Mouse (Mus musculus) MEL (cell line): Measurements from ENCODE around the gene C1qc. TPM values are rescaled to one million over a fixed set of nuclear protein-coding genes. Genes with fewer than 3 reads are reported as not detected.

ENCODE experiments used
- DNase-seq: peaks from one replicate; pipeline ENCODE4 v3.0.0; 2011; ENCODE audit warnings: low read depth, low spot score
- H3K27ac ChIP-seq: 2 replicates; pipeline ENCODE4 v1.5.1; 2012; ENCODE audit warnings: low read depth, mild to moderate bottlenecking, control low read depth, low read length, moderate library complexity; ENCODE audit not compliant: control insufficient read depth
- H3K27me3 ChIP-seq, 2 experiments: fragments of 150-350 bp in 1 of 2; sonication (generic) in 1 of 2; 2 replicates each; pipeline ENCODE4 v1.6.1; 2012; ENCODE audit warnings: low read length in 2 of 2, mild to moderate bottlenecking in 2 of 2, improper control_type of control experiment in 1 of 2, moderate library complexity in 1 of 2; ENCODE audit not compliant: insufficient read depth in 2 of 2, control insufficient read depth in 1 of 2
- H3K36me3 ChIP-seq, 2 experiments: 2 replicates each; pipeline ENCODE4 v1.6.1; 2012 to 2014; ENCODE audit warnings: low read length in 2 of 2, improper control_type of control experiment in 1 of 2, inconsistent platforms in 1 of 2, mild to moderate bottlenecking in 1 of 2; ENCODE audit not compliant: insufficient read depth in 2 of 2, control insufficient read depth in 1 of 2
- H3K4me1 ChIP-seq, 2 experiments: fragments of 150-350 bp in 1 of 2; sonication (generic) in 1 of 2; 2 replicates each; pipeline ENCODE4 v1.6.1; 2012; ENCODE audit warnings: low read length in 2 of 2, improper control_type of control experiment in 1 of 2, mild to moderate bottlenecking in 1 of 2; ENCODE audit not compliant: insufficient read depth in 2 of 2, control insufficient read depth in 1 of 2
- H3K4me3 ChIP-seq, 2 experiments: fragments of 150-350 bp in 1 of 2; sonication (generic) in 1 of 2; 2 replicates each; pipeline ENCODE4 v1.5.1; 2012; ENCODE audit warnings: low read depth in 2 of 2, low read length in 2 of 2, mild to moderate bottlenecking in 2 of 2, moderate library complexity in 2 of 2, control low read depth in 1 of 2, improper control_type of control experiment in 1 of 2; ENCODE audit not compliant: control insufficient read depth in 1 of 2, insufficient read depth in 1 of 2
- H3K79me2 ChIP-seq: 2 replicates; pipeline ENCODE4 v1.6.1; 2012; ENCODE audit warnings: mild to moderate bottlenecking, low read length, moderate library complexity; ENCODE audit not compliant: control insufficient read depth, poor library complexity, insufficient read depth
- H3K9ac ChIP-seq: 2 replicates; pipeline ENCODE4 v1.6.1; 2012; ENCODE audit warnings: low read depth, mild to moderate bottlenecking, control low read depth, low read length, moderate library complexity; ENCODE audit not compliant: control insufficient read depth, poor library complexity, severe bottlenecking
- H3K9me3 ChIP-seq: fragments of 150-350 bp; sonication (generic); replicated peaks from 2 replicates; pipeline ENCODE4 v1.6.1; 2012; ENCODE audit warnings: mild to moderate bottlenecking, low read length, improper control_type of control experiment, moderate library complexity; ENCODE audit not compliant: insufficient read depth
- BHLHE40 ChIP-seq: IDR thresholded peaks from 2 replicates; pipeline ENCODE4 v1.6.1; 2012; ENCODE audit warnings: low read depth, mild to moderate bottlenecking, inconsistent platforms, low read length, improper control_type of control experiment, borderline replicate concordance
- CHD1 ChIP-seq: IDR thresholded peaks from 2 replicates; pipeline ENCODE4 v1.6.1; 2012; ENCODE audit warnings: low read depth, mild to moderate bottlenecking, inconsistent platforms, low read length, improper control_type of control experiment
- CHD2 ChIP-seq: IDR thresholded peaks from 2 replicates; pipeline ENCODE4 v1.6.1; 2011; ENCODE audit warnings: low read length, improper control_type of control experiment
- CTCF ChIP-seq, 3 experiments: IDR thresholded peaks in 2 of 3; conservative IDR thresholded peaks in 1 of 3; 2 replicates each; pipeline ENCODE4 v1.5.1; 2011 to 2012; ENCODE audit warnings: low read length in 3 of 3, low read depth in 2 of 3, mild to moderate bottlenecking in 2 of 3, improper control_type of control experiment in 1 of 3, inconsistent platforms in 1 of 3, mixed read lengths in 1 of 3, moderate library complexity in 1 of 3; ENCODE audit not compliant: control insufficient read depth in 1 of 3, insufficient read depth in 1 of 3, poor library complexity in 1 of 3, severe bottlenecking in 1 of 3
- E2F4 ChIP-seq: IDR thresholded peaks from 2 replicates; pipeline ENCODE4 v1.6.1; 2011; ENCODE audit warnings: low read depth, low read length, improper control_type of control experiment, borderline replicate concordance
- ELF1 ChIP-seq: IDR thresholded peaks from 2 replicates; pipeline ENCODE4 v1.6.1; 2014; ENCODE audit warnings: low read depth, mild to moderate bottlenecking, inconsistent platforms, low read length, improper control_type of control experiment, moderate library complexity
- EP300 ChIP-seq, 2 experiments: IDR thresholded peaks; 2 replicates each; pipeline ENCODE4 v1.6.1; 2011; ENCODE audit warnings: improper control_type of control experiment in 2 of 2, low read length in 2 of 2, low read depth in 1 of 2, mild to moderate bottlenecking in 1 of 2
- GABPA ChIP-seq: IDR thresholded peaks from 2 replicates; pipeline ENCODE4 v1.6.1; 2012; ENCODE audit warnings: low read depth, mild to moderate bottlenecking, inconsistent platforms, low read length, improper control_type of control experiment, moderate library complexity
- GATA1 ChIP-seq: IDR thresholded peaks from 2 replicates; pipeline ENCODE4 v1.6.1; 2011; ENCODE audit warnings: low read depth, low read length, improper control_type of control experiment
- MAFK ChIP-seq: IDR thresholded peaks from 2 replicates; pipeline ENCODE4 v1.6.1; 2011; ENCODE audit warnings: low read depth, mild to moderate bottlenecking, low read length, improper control_type of control experiment, borderline replicate concordance
- MAX ChIP-seq: IDR thresholded peaks from 2 replicates; pipeline ENCODE4 v1.6.1; 2011; ENCODE audit warnings: low read length, improper control_type of control experiment
- MXI1 ChIP-seq: IDR thresholded peaks from 2 replicates; pipeline ENCODE4 v1.6.1; 2011; ENCODE audit warnings: mild to moderate bottlenecking, low read depth, low read length, improper control_type of control experiment
- MYB ChIP-seq: IDR thresholded peaks from 2 replicates; pipeline ENCODE4 v1.6.1; 2011; ENCODE audit warnings: mild to moderate bottlenecking, low read depth, low read length, improper control_type of control experiment
- MYC ChIP-seq: IDR thresholded peaks from 2 replicates; pipeline ENCODE4 v1.6.1; 2011; ENCODE audit warnings: low read depth, mild to moderate bottlenecking, low read length, improper control_type of control experiment, moderate library complexity
- NELFE ChIP-seq: IDR thresholded peaks from 2 replicates; pipeline ENCODE4 v1.6.1; 2011; ENCODE audit warnings: low read depth, low read length, improper control_type of control experiment
- POLR2A ChIP-seq, 2 experiments: IDR thresholded peaks; 2 replicates each; pipeline ENCODE4 v1.6.1; 2011 to 2012; ENCODE audit warnings: low read length in 2 of 2, mild to moderate bottlenecking in 2 of 2, control low read depth in 1 of 2, improper control_type of control experiment in 1 of 2, low read depth in 1 of 2, moderate library complexity in 1 of 2; ENCODE audit not compliant: control insufficient read depth in 1 of 2, insufficient read depth in 1 of 2, poor library complexity in 1 of 2
- POLR2AphosphoS2 ChIP-seq: IDR thresholded peaks from 2 replicates; pipeline ENCODE4 v1.6.1; 2011; ENCODE audit warnings: low read length, improper control_type of control experiment
- SIN3A ChIP-seq: IDR thresholded peaks from 2 replicates; pipeline ENCODE4 v1.6.1; 2012; ENCODE audit warnings: low read length, improper control_type of control experiment, inconsistent platforms
- SMC3 ChIP-seq: IDR thresholded peaks from 2 replicates; pipeline ENCODE4 v1.6.1; 2011; ENCODE audit warnings: low read depth, low read length, improper control_type of control experiment
- TAL1 ChIP-seq: IDR thresholded peaks from 2 replicates; pipeline ENCODE4 v1.6.1; 2012; ENCODE audit warnings: mild to moderate bottlenecking, inconsistent platforms, low read length, moderate library complexity, mixed read lengths
- TBP ChIP-seq: IDR thresholded peaks from 2 replicates; pipeline ENCODE4 v1.8.0; 2011; ENCODE audit warnings: low read depth, low read length, improper control_type of control experiment
- UBTF ChIP-seq: IDR thresholded peaks from 2 replicates; pipeline ENCODE4 v1.6.1; 2012; ENCODE audit warnings: low read depth, mild to moderate bottlenecking, inconsistent platforms, low read length, improper control_type of control experiment, moderate library complexity, borderline replicate concordance; ENCODE audit not compliant: insufficient read depth
- ZKSCAN1 ChIP-seq: IDR thresholded peaks from 2 replicates; pipeline ENCODE4 v1.6.1; 2012; ENCODE audit warnings: low read depth, mild to moderate bottlenecking, inconsistent platforms, low read length, improper control_type of control experiment, moderate library complexity
- ZMIZ1 ChIP-seq: IDR thresholded peaks from 2 replicates; pipeline ENCODE4 v1.6.1; 2012; ENCODE audit warnings: low read depth, mild to moderate bottlenecking, inconsistent platforms, low read length, improper control_type of control experiment, moderate library complexity
- ZNF384 ChIP-seq: IDR thresholded peaks from 2 replicates; pipeline ENCODE4 v1.6.1; 2012; ENCODE audit warnings: low read depth, mild to moderate bottlenecking, inconsistent platforms, low read length, improper control_type of control experiment
- polyA plus RNA-seq, 2 experiments: library from polyadenylated mRNA; stranded (reverse) in 1 of 2; unstranded in 1 of 2; fragments of >175 nt in 1 of 2; fragments of >200 nt in 1 of 2; gene quantifications; 2 replicates each; pipeline versions ENCODE4 v1.2.1 to v1.2.4; 2012; ENCODE audit warnings: low replicate concordance in 2 of 2, low read depth in 1 of 2; ENCODE audit not compliant: insufficient read length in 2 of 2, insufficient read depth in 1 of 2, missing spikeins in 1 of 2
- total RNA-seq: library from RNA; depleted of rRNA; stranded (reverse); fragments of 300-350 nt; gene quantifications from 2 replicates; pipeline ENCODE4 v1.2.3, GENCODE M21; 2012

Gene C1qc
- total and polyA plus RNA-seq, 3 experiments = not detected

- Histone ChIP-seq H3K9me3 (no peaks in the 10 kb centered on the region), H3K4me3 (no peak overlapping the region), H3K27ac (no peak overlapping the region), H3K79me2 (no peaks in the 10 kb centered on the region), H3K4me1 (no peaks in the 10 kb centered on the region), H3K9ac (no peak overlapping the region), H3K27me3 (no peaks in the 10 kb centered on the region; a peak in 1 of 4 replicates), H3K36me3 (no peaks in the 10 kb centered on the region)
- TF ChIP-seq TAL1 (no peak), E2F4 (no peak), CTCF (IDR thresholded peaks at IDR 0.05 in 2 of 3, conservative IDR thresholded peaks at IDR 0.05 in 1 of 3; ENCODE audit: control insufficient read depth in 1 of 3, insufficient read depth in 1 of 3, low read depth in 2 of 3, low read length in 3 of 3, poor library complexity in 1 of 3, severe bottlenecking in 1 of 3) (peak; percentile 24 to 64 (median 38); a peak in 5 of 6 replicates), MXI1 (no peak), SMC3 (peak; percentile 23), POLR2AphosphoS2 (no peak)
- DNase-seq = no peak
Measured at GRCm38 (mm10) chr4:136855081-136855480, 37.8 kb downstream of the C1qc start.

- DNase-seq = no peak
- Histone ChIP-seq H3K4me3 (no peak overlapping the region), H3K79me2 (no peaks in the 10 kb centered on the region), H3K27ac (no peak overlapping the region), H3K9ac (no peak overlapping the region), H3K36me3 (no peaks in the 10 kb centered on the region), H3K4me1 (no peaks in the 10 kb centered on the region), H3K9me3 (no peaks in the 10 kb centered on the region), H3K27me3 (no peaks in the 10 kb centered on the region; a peak in 1 of 4 replicates)
- TF ChIP-seq SMC3 (no peak), TBP (no peak), EP300 (IDR thresholded peaks at IDR 0.05; ENCODE audit: low read depth in 1 of 2, low read length in 2 of 2) (no peak), MAFK (no peak)
Measured at GRCm38 (mm10) chr4:136852989-136853388, 39.9 kb downstream of the C1qc start.

GRCm38 (mm10) chr4:136852119-136852518 lies 40.7 kb downstream of the C1qc start:
- no peaks in the 10 kb centered on the region for H3K79me2 ChIP-seq
- no peaks in the 10 kb centered on the region for H3K9me3 ChIP-seq
- no peak overlapping the region for H3K9ac ChIP-seq
- no peaks in the 10 kb centered on the region for H3K36me3 ChIP-seq
- no peaks in the 10 kb centered on the region for H3K4me1 ChIP-seq
- peaks cover 2% of the 10 kb centered on the region in 2 experiments; a peak in 3 of 4 replicates for H3K27me3 ChIP-seq
- no peak for DNase-seq
- H3K4me3 ChIP-seq = no peak overlapping the region
- TF ChIP-seq ZKSCAN1 (no peak), SIN3A (no peak), NELFE (no peak), CHD2 (no peak), ZNF384 (no peak), GABPA (no peak), UBTF (no peak), MAX (no peak), MAFK (no peak), MXI1 (no peak), CHD1 (no peak), MYC (no peak), BHLHE40 (no peak), ELF1 (no peak), POLR2AphosphoS2 (no peak), ZMIZ1 (no peak), MYB (no peak), POLR2A (IDR thresholded peaks at IDR 0.05; ENCODE audit: control insufficient read depth in 1 of 2, insufficient read depth in 1 of 2, low read depth in 1 of 2, low read length in 2 of 2, poor library complexity in 1 of 2) (no peak), GATA1 (no peak)
- H3K27ac ChIP-seq = no peak overlapping the region
